Mouse (Mus musculus): ENCODE measurements around the gene Tex2. TPM values are rescaled to one million over a fixed set of nuclear protein-coding genes. Genes with fewer than 3 reads are reported as not detected.

Tex2 gene
- polyA plus RNA-seq, 1 experiment from 2014 or later = 12.2 TPM

GRCm38 (mm10) chr11:106462309-106462708 is 150.9 kb downstream of the Tex2 start:
- DNase-seq (ENCODE audit: low spot score) = no peak
- Histone ChIP-seq H3K27ac (ENCODE audit: low read depth, low read length) (no peak overlapping the region), H3K4me1 (ENCODE audit: control insufficient read depth, insufficient read depth, low read length) (no peaks in the 10 kb centered on the region), H3K4me3 (ENCODE audit: low read depth, low read length) (no peak overlapping the region), H3K9me3 (ENCODE audit: control insufficient read depth, low read length) (no peaks in the 10 kb centered on the region), H3K4me2 (ENCODE audit: low read depth) (no peak overlapping the region), H3K36me3 (ENCODE audit: control insufficient read depth, insufficient read depth, low read length) (no peaks in the 10 kb centered on the region), H3K27me3 (ENCODE audit: control insufficient read depth, insufficient read depth, low read length) (no peaks in the 10 kb centered on the region), H3K9ac (ENCODE audit: low read length) (no peak overlapping the region)
- no peak for ATAC-seq (ENCODE audit: insufficient read depth, low FRiP score, low TSS enrichment)
- WGBS = 86% methylated on average over 3 of the region's 3 CpGs

DNA sequence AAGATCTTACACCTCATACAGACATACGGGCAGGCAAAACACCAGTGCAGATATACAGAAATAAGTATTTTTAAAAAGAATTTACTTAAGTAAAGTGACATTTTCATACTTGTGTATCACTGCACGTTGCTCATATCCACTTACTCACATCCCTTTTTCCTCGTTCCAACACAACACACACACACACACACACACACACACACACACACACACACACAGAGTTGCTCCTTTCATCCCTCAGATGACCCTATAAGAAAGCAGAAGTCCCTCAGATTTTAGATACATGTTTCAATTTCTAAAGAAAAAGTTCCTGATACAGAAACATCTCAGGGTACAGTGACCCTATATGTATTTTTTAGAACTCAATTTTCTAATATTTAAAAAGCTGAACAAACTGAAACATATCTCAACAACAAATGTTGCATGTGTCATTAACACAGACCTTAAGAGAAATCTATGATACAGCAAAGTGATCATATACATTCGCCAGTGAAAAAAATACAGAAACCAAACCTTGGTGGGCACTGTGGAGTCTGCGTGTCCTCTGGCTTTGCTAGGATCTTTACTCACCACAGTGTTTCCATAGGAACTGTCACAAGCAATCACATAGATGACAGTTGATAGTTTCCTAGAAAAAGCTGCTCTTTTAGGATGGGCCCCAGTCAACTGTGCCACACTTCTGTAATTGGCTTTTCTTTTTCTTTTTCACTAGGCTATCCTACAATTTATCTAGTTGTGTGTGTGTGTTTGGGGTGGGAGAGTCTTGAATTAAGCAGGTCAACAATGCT is 151.9 kb downstream of the Tex2 start:
- Histone ChIP-seq H3K27me3 (ENCODE audit: control insufficient read depth, insufficient read depth, low read length) (no peaks in the 10 kb centered on the region), H3K27ac (ENCODE audit: low read depth, low read length) (no peak overlapping the region), H3K9me3 (ENCODE audit: control insufficient read depth, low read length) (no peaks in the 10 kb centered on the region), H3K4me2 (ENCODE audit: low read depth) (no peak overlapping the region), H3K4me3 (ENCODE audit: low read depth, low read length) (no peak overlapping the region), H3K36me3 (ENCODE audit: control insufficient read depth, insufficient read depth, low read length) (no peaks in the 10 kb centered on the region), H3K4me1 (ENCODE audit: control insufficient read depth, insufficient read depth, low read length) (no peaks in the 10 kb centered on the region), H3K9ac (ENCODE audit: low read length) (no peak overlapping the region)
- DNase-seq (ENCODE audit: low spot score) (no peak), ATAC-seq (ENCODE audit: insufficient read depth, low FRiP score, low TSS enrichment) (no peak)
- WGBS = 88% methylated on average over 5 of the region's 5 CpGs

- ATAC-seq (ENCODE audit: insufficient read depth, low FRiP score, low TSS enrichment) (no peak), DNase-seq (ENCODE audit: low spot score) (no peak)
- no peaks in the 10 kb centered on the region for H3K27me3 ChIP-seq (ENCODE audit: control insufficient read depth, insufficient read depth, low read length)
- no peaks in the 10 kb centered on the region for H3K4me1 ChIP-seq (ENCODE audit: control insufficient read depth, insufficient read depth, low read length)
- no peak overlapping the region for H3K27ac ChIP-seq (ENCODE audit: low read depth, low read length)
- WGBS = 92% methylated on average over 1 of the region's 1 CpGs
- no peaks in the 10 kb centered on the region for H3K9me3 ChIP-seq (ENCODE audit: control insufficient read depth, low read length)
- H3K4me2 ChIP-seq (ENCODE audit: low read depth) = no peak overlapping the region
- no peaks in the 10 kb centered on the region for H3K36me3 ChIP-seq (ENCODE audit: control insufficient read depth, insufficient read depth, low read length)
- no peak overlapping the region for H3K4me3 ChIP-seq (ENCODE audit: low read depth, low read length)
- no peak overlapping the region for H3K9ac ChIP-seq (ENCODE audit: low read length)
These were observed 152.6 kb downstream of the Tex2 start for GRCm38 (mm10) chr11:106460671-106461070.

GRCm38 (mm10) chr11:106458540-106458939 is 154.7 kb downstream of the Tex2 start:
- no peaks in the 10 kb centered on the region for H3K4me1 ChIP-seq (ENCODE audit: control insufficient read depth, insufficient read depth, low read length)
- H3K4me2 ChIP-seq (ENCODE audit: low read depth) = no peak overlapping the region
- no peak overlapping the region for H3K9ac ChIP-seq (ENCODE audit: low read length)
- H3K27ac ChIP-seq (ENCODE audit: low read depth, low read length) = no peak overlapping the region
- ATAC-seq (ENCODE audit: insufficient read depth, low FRiP score, low TSS enrichment) (no peak), DNase-seq (ENCODE audit: low spot score) (no peak)
- no peaks in the 10 kb centered on the region for H3K36me3 ChIP-seq (ENCODE audit: control insufficient read depth, insufficient read depth, low read length)
- 95% methylated on average over 4 of the region's 4 CpGs for WGBS
- no peaks in the 10 kb centered on the region for H3K9me3 ChIP-seq (ENCODE audit: control insufficient read depth, low read length)
- H3K4me3 ChIP-seq (ENCODE audit: low read depth, low read length) = no peak overlapping the region
- H3K27me3 ChIP-seq (ENCODE audit: control insufficient read depth, insufficient read depth, low read length) = no peaks in the 10 kb centered on the region

Other genes with a start within 250 kb of the Tex2 start
- not detected in 2 replicates for gene Prr29, start 248.0 kb downstream of the Tex2 start, polyA plus RNA-seq (2014; fragmentation: Nextera tagmentation; extraction: Ambion mirVana)
- 16.1 and 16.8 TPM in 2 replicates for gene Icam2, start 225.3 kb downstream of the Tex2 start, polyA plus RNA-seq (2014; fragmentation: Nextera tagmentation; extraction: Ambion mirVana)
- gene Ern1, start 125.6 kb downstream of the Tex2 start, polyA plus RNA-seq (2014; fragmentation: Nextera tagmentation; extraction: Ambion mirVana) = 5.9 and 6.6 TPM in 2 replicates
- gene Pecam1, start 137.2 kb upstream of the Tex2 start, polyA plus RNA-seq (2014; fragmentation: Nextera tagmentation; extraction: Ambion mirVana) = 24.6 and 24.9 TPM in 2 replicates
- 0.61 and 1.4 TPM in 2 replicates for gene Milr1, start 137.8 kb upstream of the Tex2 start, polyA plus RNA-seq (2014; fragmentation: Nextera tagmentation; extraction: Ambion mirVana)
- 7.6 and 8.4 TPM in 2 replicates for gene Polg2, start 166.1 kb upstream of the Tex2 start, polyA plus RNA-seq (2014; fragmentation: Nextera tagmentation; extraction: Ambion mirVana)
- 496 and 500 TPM in 2 replicates for gene Ddx5, start 175.8 kb upstream of the Tex2 start, polyA plus RNA-seq (2014; fragmentation: Nextera tagmentation; extraction: Ambion mirVana)
- 19.0 and 22.9 TPM in 2 replicates for gene Cep95, start 175.8 kb upstream of the Tex2 start, polyA plus RNA-seq (2014; fragmentation: Nextera tagmentation; extraction: Ambion mirVana)

All from neural tube, embryonic 11.5 days (tissue).